Mouse (Mus musculus) lung, postnatal 0 days (tissue): Measurements from ENCODE around the gene Cflar. TPM values are rescaled to one million over a fixed set of nuclear protein-coding genes. Genes with fewer than 3 reads are reported as not detected.

Experiments used
- ATAC-seq: fragments of 200-750 bp; cut with Nextera tagmentation; 2 replicates; pipeline ENCODE4 v1.8.0; 2017; ENCODE audit warnings: moderate library complexity
- DNase-seq: peaks from one replicate; pipeline ENCODE4 v3.0.0-alpha.2; 2016; ENCODE audit warnings: low spot score
- H3K27ac ChIP-seq: fragments of 300-500 bp; sonication (generic); 2 replicates; pipeline ENCODE4 v1.5.1; 2014; ENCODE audit warnings: antibody characterized with exemption, mild to moderate bottlenecking, low read length, mixed read lengths
- H3K27me3 ChIP-seq: fragments of 300-500 bp; sonication (generic); replicated peaks from 2 replicates; pipeline ENCODE4 v1.6.1; 2014; ENCODE audit warnings: low read length, mixed read lengths; ENCODE audit not compliant: insufficient read depth
- H3K36me3 ChIP-seq: fragments of 300-500 bp; sonication (generic); 2 replicates; pipeline ENCODE4 v1.6.1; 2014; ENCODE audit warnings: low read length, mixed read lengths; ENCODE audit not compliant: insufficient read depth
- H3K4me1 ChIP-seq: fragments of 300-500 bp; sonication (generic); 2 replicates; pipeline ENCODE4 v1.6.1; 2014; ENCODE audit warnings: antibody characterized with exemption, low read depth, low read length, mixed read lengths; ENCODE audit not compliant: insufficient read depth
- H3K4me2 ChIP-seq: fragments of 300-500 bp; sonication (generic); replicated peaks from 2 replicates; pipeline ENCODE4 v1.6.1; 2014; ENCODE audit warnings: low read depth, mild to moderate bottlenecking, low read length, moderate library complexity, mixed read lengths
- H3K4me3 ChIP-seq: fragments of 300-500 bp; sonication (generic); 2 replicates; pipeline ENCODE4 v1.5.1; 2014; ENCODE audit warnings: low read depth, low read length
- H3K9ac ChIP-seq: fragments of 300-500 bp; sonication (generic); replicated peaks from 2 replicates; pipeline ENCODE4 v1.6.1; 2014; ENCODE audit warnings: low read depth, mild to moderate bottlenecking
- H3K9me3 ChIP-seq: fragments of 300-500 bp; sonication (generic); 2 replicates; pipeline ENCODE4 v1.6.1; 2016; ENCODE audit warnings: low read length, mixed read lengths
- CTCF ChIP-seq: IDR thresholded peaks from 2 replicates; pipeline ENCODE4 v1.5.1; 2016; ENCODE audit warnings: antibody characterized with exemption, mild to moderate bottlenecking
- EP300 ChIP-seq: IDR thresholded peaks from 2 replicates; pipeline ENCODE4 v1.6.1; 2016; ENCODE audit warnings: antibody characterized with exemption, mild to moderate bottlenecking, control low read depth
- WGBS: fragments of 180-500 bp; shearing (Covaris S2); extraction: QIAGEN DNeasy Blood & Tissue Kit; methylation state at CpG from one replicate; pipeline ENCODE4 v1.1.7; 2014; 5-methylcytosine and 5-hydroxymethylcytosine counted together
- polyA plus RNA-seq: library from polyadenylated mRNA; unstranded; fragments of >200 nt; fragmentation: Nextera tagmentation; extraction: Ambion mirVana; gene quantifications from 2 replicates; pipeline ENCODE4 v1.2.1, GENCODE M21; 2015

The Cflar gene
- polyA plus RNA-seq, 1 experiment from 2014 or later: 62.2 TPM

DNA sequence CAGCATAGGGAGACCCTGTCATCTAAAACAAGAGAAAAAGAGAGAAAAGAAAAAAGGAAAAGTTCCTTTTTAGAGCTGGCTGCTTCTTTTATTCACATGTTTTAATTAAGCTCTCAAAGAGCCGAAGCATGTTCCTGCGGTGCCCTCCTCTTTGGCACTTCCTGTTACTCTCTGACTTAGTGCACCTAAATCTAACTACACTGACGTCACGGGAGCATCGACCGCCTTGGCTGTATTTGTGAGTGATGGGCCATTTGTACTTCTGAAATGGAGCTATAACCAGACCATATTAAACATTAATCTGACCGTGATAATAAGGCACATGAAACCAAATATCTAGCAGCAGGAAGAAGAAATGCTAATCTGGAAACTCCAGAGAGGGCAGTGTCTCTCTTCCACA, 24.7 kb downstream of the Cflar start:
- WGBS: 88% methylated on average over 7 of the region's 7 CpGs
- Histone ChIP-seq H3K4me3 (no peak overlapping the region), H3K9ac (no peak overlapping the region), H3K27me3 (no peaks in the 10 kb centered on the region), H3K4me2 (no peak overlapping the region), H3K36me3 (peaks cover 55% of the 10 kb centered on the region), H3K9me3 (no peaks in the 10 kb centered on the region), H3K27ac (no peak overlapping the region), H3K4me1 (no peaks in the 10 kb centered on the region)
- TF ChIP-seq EP300: no peak
- TF ChIP-seq CTCF: no peak
- ATAC-seq (no peak), DNase-seq (no peak)

DNA sequence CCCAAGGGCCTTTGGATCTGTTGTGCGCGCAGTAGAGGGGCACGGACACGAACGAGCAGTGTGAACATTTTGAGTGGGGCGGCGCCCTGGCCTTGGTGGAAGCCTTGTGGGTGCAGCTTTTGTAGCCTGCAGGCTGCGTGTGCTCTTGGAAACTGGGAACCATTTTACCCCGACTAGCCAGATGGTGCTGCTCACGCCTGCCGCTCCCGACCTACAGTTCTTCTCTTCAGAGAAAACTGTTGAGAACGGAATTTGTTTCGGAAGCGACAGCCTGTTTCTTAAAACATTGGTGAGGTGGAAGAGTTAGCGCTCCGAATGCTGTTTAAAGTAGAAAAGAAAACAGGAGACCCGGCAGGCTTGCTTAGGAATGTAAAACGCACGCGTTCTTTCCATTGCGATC, 25.7 kb downstream of the Cflar start:
- Histone ChIP-seq H3K4me1 (no peaks in the 10 kb centered on the region), H3K27me3 (no peaks in the 10 kb centered on the region), H3K4me3 (no peak overlapping the region), H3K27ac (0 out of 2 replicates have a peak overlapping the region, but pooled peaks have one; percentile 3), H3K9me3 (no peaks in the 10 kb centered on the region), H3K4me2 (no peak overlapping the region), H3K9ac (no peak overlapping the region), H3K36me3 (peaks cover 65% of the 10 kb centered on the region)
- 84% methylated on average over 22 of the region's 22 CpGs for WGBS
- DNase-seq (no peak), ATAC-seq (no peak)
- TF ChIP-seq CTCF: no peak

- WGBS: 93% methylated on average over 7 of the region's 7 CpGs
- Histone ChIP-seq H3K36me3 (peaks cover 80% of the 10 kb centered on the region), H3K27ac (no peak overlapping the region), H3K4me1 (no peaks in the 10 kb centered on the region), H3K9me3 (no peaks in the 10 kb centered on the region), H3K27me3 (no peaks in the 10 kb centered on the region), H3K9ac (no peak overlapping the region), H3K4me3 (no peak overlapping the region), H3K4me2 (no peak overlapping the region)
- ATAC-seq (no peak), DNase-seq (no peak)
- no peak for TF ChIP-seq CTCF
- TF ChIP-seq EP300: no peak
Measured at GRCm38 (mm10) chr1:58739529-58739928, 28.2 kb downstream of the Cflar start.

GRCm38 (mm10) chr1:58742571-58743021, 31.3 kb downstream of the Cflar start:
- Histone ChIP-seq H3K27me3 (no peaks in the 10 kb centered on the region), H3K9ac (no peak overlapping the region), H3K4me1 (no peaks in the 10 kb centered on the region), H3K9me3 (no peaks in the 10 kb centered on the region), H3K4me2 (no peak overlapping the region), H3K4me3 (no peak overlapping the region), H3K27ac (no peak overlapping the region), H3K36me3 (peaks cover 65% of the 10 kb centered on the region)
- ATAC-seq: peak; percentile 44; the same call in 1 of the 2 replicates
- no peak for TF ChIP-seq CTCF
- peak; percentile 49; the same call in 1 of the 2 replicates for TF ChIP-seq EP300
- peak; percentile 7 for DNase-seq
- 63% methylated on average over 5 of the region's 5 CpGs for WGBS

DNA sequence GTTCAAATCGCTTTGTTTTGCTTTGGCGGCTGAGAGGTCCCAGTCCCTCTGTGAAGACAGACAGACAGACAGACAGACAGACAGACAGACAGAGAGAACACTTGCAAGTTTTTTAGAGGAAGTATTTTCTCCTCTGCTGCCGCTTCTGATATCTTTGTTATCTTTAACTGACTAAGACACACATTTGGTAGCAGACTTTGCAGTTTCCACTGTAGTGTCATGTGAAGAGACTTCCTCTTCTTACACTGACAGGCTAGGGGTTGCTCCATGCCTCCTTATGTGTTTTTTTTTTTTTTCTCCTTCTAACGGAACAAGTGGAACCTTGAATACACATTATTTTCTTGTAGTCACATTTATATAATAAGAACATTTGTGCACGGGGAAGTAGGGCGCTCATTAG, 31.9 kb downstream of the Cflar start:
- Histone ChIP-seq H3K4me2 (no peak overlapping the region), H3K27ac (no peak overlapping the region), H3K27me3 (no peaks in the 10 kb centered on the region), H3K9me3 (no peaks in the 10 kb centered on the region), H3K4me1 (no peaks in the 10 kb centered on the region), H3K9ac (no peak overlapping the region), H3K36me3 (peaks cover 68% of the 10 kb centered on the region), H3K4me3 (no peak overlapping the region)
- TF ChIP-seq EP300: no peak
- no peak for TF ChIP-seq CTCF
- WGBS: 76% methylated on average over 6 of the region's 6 CpGs
- ATAC-seq (no peak), DNase-seq (peak; percentile 31)

- TF ChIP-seq CTCF (no peak), EP300 (no peak)
- 77% methylated on average over 7 of the region's 7 CpGs for WGBS
- H3K9ac ChIP-seq: no peak overlapping the region
- no peaks in the 10 kb centered on the region for H3K9me3 ChIP-seq
- no peak overlapping the region for H3K4me2 ChIP-seq
- H3K27ac ChIP-seq: no peak overlapping the region
- no peak for ATAC-seq
- H3K4me3 ChIP-seq: no peak overlapping the region
- no peaks in the 10 kb centered on the region for H3K27me3 ChIP-seq
- H3K4me1 ChIP-seq: no peaks in the 10 kb centered on the region
- no peak for DNase-seq
- H3K36me3 ChIP-seq: peaks cover 70% of the 10 kb centered on the region
Measured at GRCm38 (mm10) chr1:58744645-58745044, 33.3 kb downstream of the Cflar start.

DNA sequence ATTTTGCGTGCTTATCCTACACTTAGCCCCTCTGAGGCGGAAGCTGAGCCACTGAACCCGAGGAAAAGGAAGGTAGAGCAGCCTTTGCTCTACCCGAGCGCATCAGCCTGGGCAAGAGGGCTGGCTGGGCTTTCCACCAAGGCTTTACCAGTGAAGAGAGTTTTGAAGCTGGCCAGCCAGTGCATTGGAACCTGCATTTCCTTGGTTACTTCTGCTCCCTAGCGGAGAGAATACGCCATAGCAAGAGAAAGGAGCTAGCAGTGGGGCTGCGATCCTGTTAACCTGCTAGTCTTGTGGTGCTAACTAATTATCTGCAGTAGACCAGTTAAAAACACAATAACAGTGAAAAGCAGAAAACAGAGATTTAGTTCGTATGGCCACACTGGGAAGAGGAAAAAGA, 35.6 kb downstream of the Cflar start:
- H3K4me2 ChIP-seq: no peak overlapping the region
- H3K4me1 ChIP-seq: no peaks in the 10 kb centered on the region
- DNase-seq (peak; percentile 25), ATAC-seq (no peak)
- H3K27me3 ChIP-seq: no peaks in the 10 kb centered on the region
- H3K4me3 ChIP-seq: no peak overlapping the region
- peaks cover 51% of the 10 kb centered on the region for H3K36me3 ChIP-seq
- no peak overlapping the region for H3K27ac ChIP-seq
- TF ChIP-seq CTCF (peak; percentile 72), EP300 (no peak)
- 72% methylated on average over 9 of the region's 9 CpGs for WGBS
- no peaks in the 10 kb centered on the region for H3K9me3 ChIP-seq
- H3K9ac ChIP-seq: no peak overlapping the region
